Mouse (Mus musculus) layer of hippocampus, adult 8-10 months (tissue): ENCODE data around the gene Tlr13. TPM values are rescaled to one million over a fixed set of nuclear protein-coding genes. Genes with fewer than 3 reads are reported as not detected.
"Not testable (repeated sequence)": the region's sequence is repeated elsewhere in the genome, so short reads cannot be mapped to it uniquely, and the experiment has no call there.

Source experiments
- DNase-seq, 2 experiments: peaks; one replicate each; pipeline ENCODE4 v3.0.0; 2022; ENCODE audit warnings: low spot score in 2 of 2
- total RNA-seq, 4 experiments: library from RNA; stranded (reverse); gene quantifications; 2 replicates each; pipeline ENCODE4 v1.2.4; 2022

Gene Tlr13
- total RNA-seq, 4 experiments from 2014 or later = 0.95 to 6.3 (median 3.9) TPM

DNA sequence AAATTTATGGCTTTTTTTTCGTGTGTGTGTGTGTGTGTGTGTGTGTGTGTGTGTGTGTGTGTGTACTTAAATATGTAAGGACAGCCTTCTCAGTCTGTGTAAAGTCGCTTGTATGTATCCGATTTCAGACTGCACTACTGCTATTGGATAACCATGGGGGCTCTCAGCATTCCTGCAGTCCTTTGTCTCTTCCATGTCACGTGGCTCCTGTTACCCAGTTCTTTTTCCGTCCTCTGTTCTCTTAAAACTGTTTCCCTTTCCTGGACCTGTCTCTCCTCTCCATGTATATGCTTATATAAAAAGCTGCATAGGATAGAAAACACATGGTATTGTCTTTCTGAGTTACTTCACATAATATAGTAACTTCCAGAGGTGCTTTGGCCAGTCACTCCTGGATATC lies 42.7 kb downstream of the Tlr13 start:
- no peak for DNase-seq

DNA sequence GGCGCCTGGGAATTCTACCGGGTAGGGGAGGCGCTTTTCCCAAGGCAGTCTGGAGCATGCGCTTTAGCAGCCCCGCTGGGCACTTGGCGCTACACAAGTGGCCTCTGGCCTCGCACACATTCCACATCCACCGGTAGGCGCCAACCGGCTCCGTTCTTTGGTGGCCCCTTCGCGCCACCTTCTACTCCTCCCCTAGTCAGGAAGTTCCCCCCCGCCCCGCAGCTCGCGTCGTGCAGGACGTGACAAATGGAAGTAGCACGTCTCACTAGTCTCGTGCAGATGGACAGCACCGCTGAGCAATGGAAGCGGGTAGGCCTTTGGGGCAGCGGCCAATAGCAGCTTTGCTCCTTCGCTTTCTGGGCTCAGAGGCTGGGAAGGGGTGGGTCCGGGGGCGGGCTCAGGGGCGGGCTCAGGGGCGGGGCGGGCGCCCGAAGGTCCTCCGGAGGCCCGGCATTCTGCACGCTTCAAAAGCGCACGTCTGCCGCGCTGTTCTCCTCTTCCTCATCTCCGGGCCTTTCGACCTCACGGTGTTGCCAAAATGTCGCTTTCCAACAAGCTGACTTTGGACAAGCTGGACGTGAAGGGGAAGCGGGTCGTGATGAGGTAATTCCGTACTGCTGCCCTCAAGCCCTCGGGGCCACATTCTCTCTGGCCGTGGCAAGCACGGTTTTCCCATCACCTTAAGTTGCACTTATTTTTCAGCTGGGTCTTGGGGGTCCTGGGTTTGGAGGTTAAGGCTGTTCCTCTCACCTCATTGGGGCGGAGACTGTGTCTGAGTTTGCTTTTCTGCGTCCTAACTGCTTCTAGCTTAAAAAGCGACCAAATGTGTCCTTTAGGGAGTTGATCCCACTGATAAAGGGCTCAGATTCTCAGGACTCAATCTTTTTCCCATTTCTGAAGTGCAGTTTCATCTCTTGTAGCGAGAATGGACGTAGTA lies 44.0 kb downstream of the Tlr13 start, which contains the start of gene Pgk1:
Gene Pgk1 (plus strand): TSS at position 388 of the 937 bp plus-strand sequence.
- DNase-seq = peak; percentile 91 to 92

DNA sequence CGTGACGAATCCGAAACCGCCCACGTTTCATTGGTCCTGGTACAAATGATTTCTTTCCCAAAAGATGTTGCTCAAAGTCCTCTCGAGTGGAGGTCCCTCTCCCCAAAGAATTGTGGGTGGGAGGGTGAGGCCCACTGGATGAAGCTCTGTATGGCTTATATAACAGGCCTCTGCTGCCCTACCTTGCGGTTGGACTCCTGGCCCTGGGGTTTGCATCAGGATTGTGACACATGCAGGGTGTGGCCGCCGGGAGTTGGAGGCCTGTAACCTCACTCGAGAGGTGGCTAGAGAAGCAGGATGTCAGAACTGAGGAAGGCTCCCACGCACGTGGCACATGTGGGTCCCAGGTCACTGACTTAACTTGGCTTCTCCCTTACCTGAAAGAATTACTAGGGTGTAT lies 44.7 kb downstream of the Tlr13 start:
- DNase-seq = no peak

DNA sequence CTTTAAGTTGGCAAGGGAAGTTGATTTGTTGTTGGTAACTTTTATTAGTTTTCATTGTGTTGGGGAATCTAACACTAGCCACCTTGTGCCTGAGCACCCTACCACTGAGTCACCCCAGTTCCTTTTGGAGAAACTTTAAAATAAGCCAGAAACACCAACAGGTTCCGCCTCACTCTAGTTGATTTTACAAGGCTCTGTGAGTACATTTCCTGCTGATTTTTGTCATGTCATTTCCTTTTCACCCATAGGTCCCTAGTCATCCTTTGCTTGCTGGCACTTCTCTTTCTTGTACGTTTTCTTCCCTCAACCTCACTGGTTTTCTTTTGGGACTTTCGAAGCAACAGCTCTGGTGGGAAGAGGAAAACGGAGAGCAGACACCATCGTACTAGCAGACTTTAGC lies 46.4 kb downstream of the Tlr13 start:
- no peak for DNase-seq

DNA sequence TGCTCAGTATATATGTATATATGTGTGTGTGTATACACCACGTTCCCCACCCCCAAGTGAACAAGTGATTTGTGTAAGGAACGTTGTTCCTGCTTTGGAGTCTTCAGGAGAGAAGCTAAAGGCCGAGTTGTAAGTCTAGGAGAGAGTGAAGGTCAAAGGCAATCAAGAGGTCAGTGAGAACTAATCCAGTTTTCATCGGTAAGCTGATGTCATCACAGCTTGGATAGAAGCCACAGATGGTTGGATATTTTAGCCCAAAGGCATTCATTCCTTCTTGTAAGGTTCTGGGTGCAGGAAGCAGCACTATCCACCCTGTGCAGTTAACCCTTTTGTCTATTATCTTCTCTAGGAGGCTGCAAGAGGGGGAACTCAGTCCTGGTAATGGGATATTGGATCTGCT lies 47.1 kb downstream of the Tlr13 start:
- DNase-seq = no peak

DNA sequence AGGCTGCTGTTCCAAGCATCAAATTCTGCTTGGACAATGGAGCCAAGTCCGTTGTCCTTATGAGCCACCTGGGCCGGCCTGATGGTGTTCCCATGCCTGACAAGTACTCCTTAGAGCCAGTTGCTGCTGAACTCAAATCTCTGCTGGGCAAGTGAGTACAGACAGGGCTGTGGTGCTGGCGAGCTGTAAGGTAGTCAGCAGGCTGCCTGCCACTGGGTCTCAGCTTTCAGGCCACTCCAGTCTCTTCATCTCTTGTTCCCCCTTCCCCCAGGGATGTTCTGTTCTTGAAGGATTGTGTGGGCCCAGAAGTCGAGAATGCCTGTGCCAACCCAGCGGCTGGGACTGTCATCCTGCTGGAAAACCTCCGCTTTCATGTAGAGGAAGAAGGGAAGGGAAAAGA lies 51.4 kb downstream of the Tlr13 start:
- not testable (repeated sequence) for DNase-seq

DNA sequence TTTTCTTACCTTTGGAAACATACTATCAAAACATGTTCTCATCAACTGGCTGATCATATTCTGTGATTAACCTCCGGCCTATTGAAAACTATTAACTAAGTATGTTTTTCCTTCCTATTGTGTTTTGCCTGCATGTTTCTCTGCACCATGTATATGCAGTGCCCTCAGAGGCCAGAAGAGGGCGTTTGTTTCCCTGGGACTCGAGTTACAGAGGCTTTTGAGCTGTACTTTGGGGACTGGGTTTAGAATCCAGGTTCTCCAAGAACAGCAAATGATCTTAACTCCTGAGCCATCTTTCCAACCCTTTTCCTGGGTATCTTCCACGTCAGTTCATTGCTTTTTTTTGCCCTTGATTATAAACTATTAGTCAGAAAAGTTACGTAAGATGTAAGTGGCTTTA lies 54.3 kb downstream of the Tlr13 start:
- DNase-seq = no peak

DNA sequence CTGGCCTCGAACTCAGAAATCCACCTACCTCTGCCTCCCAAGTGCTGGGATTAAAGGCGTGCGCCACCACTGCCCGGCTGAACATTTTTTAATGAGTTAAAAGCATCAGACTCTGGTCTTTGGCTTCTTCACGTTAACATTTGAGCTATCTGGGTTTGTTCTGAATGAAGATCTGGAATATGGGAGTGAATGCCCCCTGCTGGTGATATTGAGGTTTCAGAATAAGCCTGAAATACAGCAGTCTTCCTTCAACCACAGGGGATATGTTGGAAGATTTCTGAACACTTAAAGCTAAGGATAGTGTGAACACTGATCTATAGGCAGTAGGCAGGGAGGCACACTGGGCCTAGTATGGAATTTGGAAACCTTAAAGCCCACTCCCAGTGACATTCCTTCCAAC lies 55.9 kb downstream of the Tlr13 start:
- no peak for DNase-seq

DNA sequence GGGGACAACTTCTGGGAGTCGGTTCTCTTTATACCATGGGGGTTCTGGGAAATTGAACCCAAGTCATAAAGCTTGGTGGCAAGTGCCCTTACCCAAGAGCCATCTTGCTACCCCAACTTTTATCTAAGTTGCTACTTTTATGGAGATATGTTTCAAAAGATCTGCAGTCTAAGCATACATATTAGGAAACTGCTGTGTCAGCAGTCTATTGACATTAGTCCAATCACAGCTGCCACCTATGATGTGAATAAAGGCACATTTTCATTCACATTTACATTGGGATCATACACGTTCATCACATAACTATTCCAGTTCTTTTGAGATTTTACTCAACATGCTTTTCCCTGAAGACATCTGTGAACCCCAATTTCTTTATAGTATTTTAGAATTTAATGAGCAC lies 66.1 kb downstream of the Tlr13 start:
- no peak for DNase-seq

Other genes starting within 250 kb of the Tlr13 start
- gene Atrx, start 213.8 kb upstream of the Tlr13 start, total RNA-seq = 100 to 1,000 TPM; 162 to 184 (median 171) TPM
- 10 to 100 TPM; 16.4 to 23.0 (median 17.1) TPM for gene Magt1, start 131.3 kb upstream of the Tlr13 start, total RNA-seq
- gene Cox7b, start 127.5 kb upstream of the Tlr13 start, total RNA-seq = 100 to 1,000 TPM; 293 to 338 (median 317) TPM
- 1 to 10 TPM; 8.2 to 9.3 (median 8.7) TPM for gene Atp7a, start 115.9 kb upstream of the Tlr13 start, total RNA-seq
- gene Pgk1, start 43.9 kb downstream of the Tlr13 start, total RNA-seq = 100 to 1,000 TPM; 431 to 479 (median 458) TPM
- gene Taf9b, start 78.0 kb downstream of the Tlr13 start, total RNA-seq = 10 to 100 TPM; 24.1 to 29.2 (median 26.8) TPM
- gene Fnd3c2, start 112.2 kb downstream of the Tlr13 start, total RNA-seq = not detected